Mouse (Mus musculus): ENCODE results near the gene Glce.

GRCm38 (mm10) chr9:62143428-62143827 is 21.0 kb upstream of the Glce start:
- TF ChIP-seq CTCF (IDR thresholded peaks at IDR 0.05; ENCODE audit: control insufficient read depth, insufficient read depth, low read length), result no peak
- TF ChIP-seq POLR2A (IDR thresholded peaks at IDR 0.05; ENCODE audit: borderline replicate concordance, control insufficient read depth, low read depth, low read length), result no peak
